Mouse (Mus musculus): ENCODE measurements around the gene Dnajc10. TPM values are rescaled to one million over a fixed set of nuclear protein-coding genes. Genes with fewer than 3 reads are reported as not detected.

Gene Dnajc10
- polyA plus RNA-seq, 1 experiment from 2014 or later = 68.2 TPM

- WGBS = 96% methylated on average over 9 of the region's 9 CpGs
- Histone ChIP-seq H3K27me3 (no peaks in the 10 kb centered on the region), H3K36me3 (peaks cover 76% of the 10 kb centered on the region), H3K4me2 (replicated peaks) (no peak overlapping the region), H3K9ac (no peak overlapping the region), H3K9me3 (replicated peaks) (no peaks in the 10 kb centered on the region), H3K4me1 (no peaks in the 10 kb centered on the region), H3K27ac (replicated peaks) (no peak overlapping the region), H3K4me3 (replicated peaks) (no peak overlapping the region)
- no peak for ATAC-seq (ENCODE audit: insufficient number of reproducible peaks, low FRiP score, low TSS enrichment, low read depth)
These were observed 25.3 kb downstream of the Dnajc10 start for GRCm38 (mm10) chr2:80340537-80340936.

GRCm38 (mm10) chr2:80354531-80354930, 39.3 kb downstream of the Dnajc10 start:
- peaks cover 27% of the 10 kb centered on the region for H3K36me3 ChIP-seq
- no peak overlapping the region for H3K4me3 ChIP-seq (replicated peaks)
- no peaks in the 10 kb centered on the region for H3K4me1 ChIP-seq
- H3K4me2 ChIP-seq (replicated peaks) = no peak overlapping the region
- no peak for ATAC-seq (ENCODE audit: insufficient number of reproducible peaks, low FRiP score, low TSS enrichment, low read depth)
- H3K9me3 ChIP-seq (replicated peaks) = no peaks in the 10 kb centered on the region
- H3K9ac ChIP-seq = no peak overlapping the region
- WGBS = 83% methylated on average over 4 of the region's 4 CpGs
- H3K27ac ChIP-seq (replicated peaks) = no peak overlapping the region
- no peaks in the 10 kb centered on the region for H3K27me3 ChIP-seq

GRCm38 (mm10) chr2:80356656-80357231, 41.5 kb downstream of the Dnajc10 start:
- no peak; the same call in 1 of the 2 replicates for ATAC-seq (ENCODE audit: insufficient number of reproducible peaks, low FRiP score, low TSS enrichment, low read depth)
- H3K4me2 ChIP-seq (replicated peaks) = no peak overlapping the region
- 44% methylated on average over 8 of the region's 8 CpGs for WGBS

GRCm38 (mm10) chr2:80371458-80371857, 56.2 kb downstream of the Dnajc10 start:
- Histone ChIP-seq H3K9me3 (replicated peaks) (no peaks in the 10 kb centered on the region), H3K27me3 (no peaks in the 10 kb centered on the region), H3K36me3 (no peaks in the 10 kb centered on the region), H3K27ac (replicated peaks) (no peak overlapping the region), H3K4me1 (no peaks in the 10 kb centered on the region), H3K9ac (no peak overlapping the region), H3K4me2 (replicated peaks) (no peak overlapping the region), H3K4me3 (replicated peaks) (no peak overlapping the region)
- no peak for ATAC-seq (ENCODE audit: insufficient number of reproducible peaks, low FRiP score, low TSS enrichment, low read depth)
- WGBS = 60% methylated on average over 8 of the region's 8 CpGs

More at GRCm38 (mm10) chr2:80356656-80357231, 41.5 kb downstream of the Dnajc10 start:
- H3K4me3 ChIP-seq (replicated peaks) = no peak overlapping the region
- no peak overlapping the region for H3K27ac ChIP-seq (replicated peaks)
- no peaks in the 10 kb centered on the region for H3K27me3 ChIP-seq
- no peak overlapping the region for H3K9ac ChIP-seq
- peaks cover 24% of the 10 kb centered on the region for H3K36me3 ChIP-seq
- H3K4me1 ChIP-seq = no peaks in the 10 kb centered on the region
- H3K9me3 ChIP-seq (replicated peaks) = no peaks in the 10 kb centered on the region

GRCm38 (mm10) chr2:80374892-80375291, 59.6 kb downstream of the Dnajc10 start:
- no peaks in the 10 kb centered on the region for H3K27me3 ChIP-seq
- no peak for ATAC-seq (ENCODE audit: insufficient number of reproducible peaks, low FRiP score, low TSS enrichment, low read depth)

GRCm38 (mm10) chr2:80379848-80380247, 64.6 kb downstream of the Dnajc10 start:
- no peak overlapping the region for H3K4me3 ChIP-seq (replicated peaks)
- no peaks in the 10 kb centered on the region for H3K4me1 ChIP-seq
- H3K27me3 ChIP-seq = no peaks in the 10 kb centered on the region
- no peaks in the 10 kb centered on the region for H3K36me3 ChIP-seq
- ATAC-seq (ENCODE audit: insufficient number of reproducible peaks, low FRiP score, low TSS enrichment, low read depth) = no peak
- H3K9me3 ChIP-seq (replicated peaks) = no peaks in the 10 kb centered on the region
- 83% methylated on average over 5 of the region's 5 CpGs for WGBS
- H3K4me2 ChIP-seq (replicated peaks) = no peak overlapping the region
- no peak overlapping the region for H3K9ac ChIP-seq
- H3K27ac ChIP-seq (replicated peaks) = no peak overlapping the region

More at GRCm38 (mm10) chr2:80374892-80375291, 59.6 kb downstream of the Dnajc10 start:
- Histone ChIP-seq H3K27ac (replicated peaks) (no peak overlapping the region), H3K4me3 (replicated peaks) (no peak overlapping the region), H3K4me1 (no peaks in the 10 kb centered on the region), H3K9ac (no peak overlapping the region), H3K9me3 (replicated peaks) (no peaks in the 10 kb centered on the region), H3K4me2 (replicated peaks) (no peak overlapping the region), H3K36me3 (no peaks in the 10 kb centered on the region)

GRCm38 (mm10) chr2:80384447-80384846, 69.2 kb downstream of the Dnajc10 start:
- no peak overlapping the region for H3K27ac ChIP-seq (replicated peaks)
- H3K27me3 ChIP-seq = no peaks in the 10 kb centered on the region
- WGBS = 75% methylated on average over 4 of the region's 4 CpGs
- H3K4me3 ChIP-seq (replicated peaks) = no peak overlapping the region
- H3K9ac ChIP-seq = no peak overlapping the region
- no peak overlapping the region for H3K4me2 ChIP-seq (replicated peaks)
- ATAC-seq (ENCODE audit: insufficient number of reproducible peaks, low FRiP score, low TSS enrichment, low read depth) = no peak
- H3K9me3 ChIP-seq (replicated peaks) = no peaks in the 10 kb centered on the region
- H3K4me1 ChIP-seq = no peaks in the 10 kb centered on the region
- H3K36me3 ChIP-seq = no peaks in the 10 kb centered on the region

GRCm38 (mm10) chr2:80386255-80386654, 71.0 kb downstream of the Dnajc10 start:
- Histone ChIP-seq H3K4me1 (no peaks in the 10 kb centered on the region), H3K9me3 (replicated peaks) (no peaks in the 10 kb centered on the region), H3K27me3 (no peaks in the 10 kb centered on the region), H3K27ac (replicated peaks) (no peak overlapping the region), H3K4me2 (replicated peaks) (no peak overlapping the region), H3K9ac (no peak overlapping the region), H3K4me3 (replicated peaks) (no peak overlapping the region), H3K36me3 (no peaks in the 10 kb centered on the region)
- ATAC-seq (ENCODE audit: insufficient number of reproducible peaks, low FRiP score, low TSS enrichment, low read depth) = no peak
- 90% methylated on average over 2 of the region's 2 CpGs for WGBS

GRCm38 (mm10) chr2:80387668-80388067, 72.4 kb downstream of the Dnajc10 start:
- WGBS = 45% methylated on average over 9 of the region's 9 CpGs
- no peaks in the 10 kb centered on the region for H3K9me3 ChIP-seq (replicated peaks)
- H3K4me3 ChIP-seq (replicated peaks) = no peak overlapping the region
- H3K36me3 ChIP-seq = no peaks in the 10 kb centered on the region
- no peak overlapping the region for H3K27ac ChIP-seq (replicated peaks)
- no peak overlapping the region for H3K4me2 ChIP-seq (replicated peaks)
- ATAC-seq (ENCODE audit: insufficient number of reproducible peaks, low FRiP score, low TSS enrichment, low read depth) = peak; percentile 51; the same call in 1 of the 2 replicates
- H3K9ac ChIP-seq = no peak overlapping the region
- H3K4me1 ChIP-seq = no peaks in the 10 kb centered on the region
- H3K27me3 ChIP-seq = no peaks in the 10 kb centered on the region

GRCm38 (mm10) chr2:80388341-80388740, 73.1 kb downstream of the Dnajc10 start:
- WGBS = 62% methylated on average over 3 of the region's 3 CpGs
- ATAC-seq (ENCODE audit: insufficient number of reproducible peaks, low FRiP score, low TSS enrichment, low read depth) = no peak
- no peak overlapping the region for H3K27ac ChIP-seq (replicated peaks)
- no peaks in the 10 kb centered on the region for H3K4me1 ChIP-seq
- no peaks in the 10 kb centered on the region for H3K27me3 ChIP-seq
- no peaks in the 10 kb centered on the region for H3K36me3 ChIP-seq
- no peak overlapping the region for H3K4me3 ChIP-seq (replicated peaks)
- H3K4me2 ChIP-seq (replicated peaks) = no peak overlapping the region
- no peak overlapping the region for H3K9ac ChIP-seq
- H3K9me3 ChIP-seq (replicated peaks) = no peaks in the 10 kb centered on the region

- ATAC-seq (ENCODE audit: insufficient number of reproducible peaks, low FRiP score, low TSS enrichment, low read depth) = no peak
- WGBS = 39% methylated on average over 7 of the region's 7 CpGs
- H3K27ac ChIP-seq (replicated peaks) = no peak overlapping the region
- no peaks in the 10 kb centered on the region for H3K9me3 ChIP-seq (replicated peaks)
- no peaks in the 10 kb centered on the region for H3K27me3 ChIP-seq
- H3K4me3 ChIP-seq (replicated peaks) = no peak overlapping the region
- no peak overlapping the region for H3K4me2 ChIP-seq (replicated peaks)
- no peak overlapping the region for H3K9ac ChIP-seq
- 0 out of 2 replicates have a peak, but pooled peaks cover 3% of the 10 kb centered on the region for H3K4me1 ChIP-seq
- no peaks in the 10 kb centered on the region for H3K36me3 ChIP-seq
These were observed 80.8 kb downstream of the Dnajc10 start for GRCm38 (mm10) chr2:80396057-80396456.

GRCm38 (mm10) chr2:80396864-80397263, 81.6 kb downstream of the Dnajc10 start:
- no peak for ATAC-seq (ENCODE audit: insufficient number of reproducible peaks, low FRiP score, low TSS enrichment, low read depth)
- H3K27ac ChIP-seq (replicated peaks) = no peak overlapping the region
- H3K4me2 ChIP-seq (replicated peaks) = no peak overlapping the region
- H3K36me3 ChIP-seq = no peaks in the 10 kb centered on the region
- no peaks in the 10 kb centered on the region for H3K27me3 ChIP-seq
- no peaks in the 10 kb centered on the region for H3K9me3 ChIP-seq (replicated peaks)
- no peak overlapping the region for H3K4me3 ChIP-seq (replicated peaks)
- H3K4me1 ChIP-seq = 0 out of 2 replicates have a peak, but pooled peaks cover 3% of the 10 kb centered on the region
- 21% methylated on average over 3 of the region's 3 CpGs for WGBS
- H3K9ac ChIP-seq = no peak overlapping the region

Measured in embryonic facial prominence, embryonic 15.5 days (tissue).